Mouse (Mus musculus): ENCODE results near the gene Fam196b. TPM values are rescaled to one million over a fixed set of nuclear protein-coding genes. Genes with fewer than 3 reads are reported as not detected.
A peak's percentile ranks its signal among the peaks of the same experiment; 100 is the strongest.

The Fam196b gene
- total RNA-seq, 2 experiments from 2014 or later = 2.3 to 2.7 TPM

- no peak for DNase-seq
- intact Hi-C loops (cut with DNase I) = loop anchor here (10.0 kb wide), 1 partner anchor 496 kb away; no protein-coding TSS in a partner anchor
These were observed 4.7 kb downstream of the Fam196b start for GRCm38 (mm10) chr11:34319282-34319681.

GRCm38 (mm10) chr11:34323664-34324063 lies 9.0 kb downstream of the Fam196b start:
- no peak for DNase-seq
- intact Hi-C loops (cut with DNase I) = no loop called here

- DNase-seq = no peak
- intact Hi-C loops (cut with DNase I) = no loop called here
These were observed 17.9 kb downstream of the Fam196b start for GRCm38 (mm10) chr11:34332344-34333031.

GRCm38 (mm10) chr11:34337907-34338306 lies 23.3 kb downstream of the Fam196b start:
- no peak for DNase-seq
- intact Hi-C loops (cut with DNase I) = no loop called here

- DNase-seq = no peak
- intact Hi-C loops (cut with DNase I) = no loop called here
These were observed 25.1 kb downstream of the Fam196b start for GRCm38 (mm10) chr11:34339693-34340092.

GRCm38 (mm10) chr11:34343742-34344307 lies 29.2 kb downstream of the Fam196b start:
- no peak for DNase-seq
- intact Hi-C loops (cut with DNase I) = no loop called here

GRCm38 (mm10) chr11:34344310-34344709 lies 29.7 kb downstream of the Fam196b start:
- intact Hi-C loops (cut with DNase I) = no loop called here
- peak; percentile 11 for DNase-seq

GRCm38 (mm10) chr11:34348287-34348918 lies 33.8 kb downstream of the Fam196b start:
- peak; percentile 90 for DNase-seq
- intact Hi-C loops (cut with DNase I) = no loop called here

GRCm38 (mm10) chr11:34349453-34350056 lies 34.9 kb downstream of the Fam196b start:
- intact Hi-C loops (cut with DNase I) = no loop called here
- peak; percentile 27 for DNase-seq

GRCm38 (mm10) chr11:34355406-34355805 lies 40.8 kb downstream of the Fam196b start:
- DNase-seq = no peak
- intact Hi-C loops (cut with DNase I) = no loop called here

GRCm38 (mm10) chr11:34356109-34356508 lies 41.5 kb downstream of the Fam196b start:
- intact Hi-C loops (cut with DNase I) = no loop called here
- no peak for DNase-seq

- intact Hi-C loops (cut with DNase I) = no loop called here
- DNase-seq = no peak
These were observed 57.6 kb downstream of the Fam196b start for GRCm38 (mm10) chr11:34372224-34372623.

- intact Hi-C loops (cut with DNase I) = no loop called here
- DNase-seq = no peak
These were observed 60.9 kb downstream of the Fam196b start for GRCm38 (mm10) chr11:34375557-34375956.

GRCm38 (mm10) chr11:34377649-34378048 lies 63.0 kb downstream of the Fam196b start:
- intact Hi-C loops (cut with DNase I) = no loop called here
- peak; percentile 57 for DNase-seq

- DNase-seq = no peak
- intact Hi-C loops (cut with DNase I) = no loop called here
These were observed 68.9 kb downstream of the Fam196b start for GRCm38 (mm10) chr11:34383501-34383900.

- no peak for DNase-seq
- intact Hi-C loops (cut with DNase I) = no loop called here
These were observed 69.6 kb downstream of the Fam196b start for GRCm38 (mm10) chr11:34384178-34384577.

- intact Hi-C loops (cut with DNase I) = no loop called here
These were observed 70.5 kb downstream of the Fam196b start for GRCm38 (mm10) chr11:34385001-34385688.

GRCm38 (mm10) chr11:34389261-34390116 lies 74.9 kb downstream of the Fam196b start:
- DNase-seq = no peak
- intact Hi-C loops (cut with DNase I) = no loop called here

More at GRCm38 (mm10) chr11:34385001-34385688, 70.5 kb downstream of the Fam196b start:
- DNase-seq = peak; percentile 7

- intact Hi-C loops (cut with DNase I) = no loop called here
- DNase-seq = no peak
These were observed 77.5 kb downstream of the Fam196b start for GRCm38 (mm10) chr11:34392105-34392504.

GRCm38 (mm10) chr11:34395802-34396201 lies 81.2 kb downstream of the Fam196b start:
- no peak for DNase-seq
- intact Hi-C loops (cut with DNase I) = no loop called here

Measured in left cerebral cortex, postnatal 4 days (tissue).